Mouse (Mus musculus) limb, embryonic 12.5 days (tissue): ENCODE data around the gene Zfp451. TPM values are rescaled to one million over a fixed set of nuclear protein-coding genes. Genes with fewer than 3 reads are reported as not detected.
"Not testable (repeated sequence)": the region's sequence is repeated elsewhere in the genome, so short reads cannot be mapped to it uniquely, and the experiment has no call there.

ENCODE experiments used
- ATAC-seq: fragments of 200-750 bp; cut with Nextera tagmentation; 2 replicates; pipeline ENCODE4 v1.8.0; 2017; ENCODE audit warnings: low read depth, moderate TSS enrichment; ENCODE audit not compliant: insufficient number of reproducible peaks, insufficient read depth, low FRiP score, low TSS enrichment
- H3K27ac ChIP-seq: fragments of 300-500 bp; sonication (generic); 2 replicates; pipeline ENCODE4 v1.5.1; 2016; ENCODE audit warnings: mild to moderate bottlenecking, moderate library complexity
- H3K27me3 ChIP-seq: fragments of 300-500 bp; sonication (generic); 2 replicates; pipeline ENCODE4 v1.6.1; 2016; ENCODE audit warnings: mild to moderate bottlenecking, moderate library complexity
- H3K36me3 ChIP-seq: fragments of 300-500 bp; sonication (generic); 2 replicates; pipeline ENCODE4 v1.6.1; 2016; ENCODE audit warnings: mild to moderate bottlenecking, moderate library complexity
- H3K4me1 ChIP-seq: fragments of 300-500 bp; sonication (generic); replicated peaks from 2 replicates; pipeline ENCODE4 v1.6.1; 2016
- H3K4me2 ChIP-seq: fragments of 300-500 bp; sonication (generic); 2 replicates; pipeline ENCODE4 v1.6.1; 2016; ENCODE audit warnings: mild to moderate bottlenecking, moderate library complexity
- H3K4me3 ChIP-seq: fragments of 300-500 bp; sonication (generic); replicated peaks from 2 replicates; pipeline ENCODE4 v1.5.1; 2016; ENCODE audit warnings: mild to moderate bottlenecking
- H3K9ac ChIP-seq: fragments of 300-500 bp; sonication (generic); replicated peaks from 2 replicates; pipeline ENCODE4 v1.6.1; 2016; ENCODE audit warnings: mild to moderate bottlenecking, moderate library complexity
- H3K9me3 ChIP-seq: fragments of 300-500 bp; sonication (generic); 2 replicates; pipeline ENCODE4 v1.6.1; 2016; ENCODE audit warnings: mild to moderate bottlenecking, moderate library complexity
- WGBS: fragments of 180-500 bp; shearing (Covaris S2); methylation state at CpG from one replicate; pipeline ENCODE4 v1.1.7; 2016; 5-methylcytosine and 5-hydroxymethylcytosine counted together
- polyA plus RNA-seq: library from polyadenylated mRNA; unstranded; fragments of >200 nt; fragmentation: Nextera tagmentation; extraction: Ambion mirVana; gene quantifications from 2 replicates; pipeline ENCODE4 v1.2.1, GENCODE M21; 2016

Zfp451 gene
- polyA plus RNA-seq, 1 experiment from 2014 or later, result 39.0 TPM

GRCm38 (mm10) chr1:33757033-33757413, 57.4 kb downstream of the Zfp451 start:
- Histone ChIP-seq H3K4me2 (peak overlapping the region; percentile 70), H3K9me3 (no peaks in the 10 kb centered on the region), H3K27me3 (no peaks in the 10 kb centered on the region), H3K9ac (peak overlapping the region; percentile 88), H3K4me3 (peak overlapping the region; percentile 74), H3K27ac (no peak overlapping the region), H3K4me1 (peaks cover 18% of the 10 kb centered on the region), H3K36me3 (peaks cover 26% of the 10 kb centered on the region)
- ATAC-seq, result peak; percentile 44; the same call in 1 of the 2 replicates
- WGBS, result 5% methylated on average over 14 of the region's 14 CpGs

- H3K4me1 ChIP-seq, result peaks cover 18% of the 10 kb centered on the region
- no peak overlapping the region for H3K27ac ChIP-seq
- 27% methylated on average over 18 of the region's 18 CpGs for WGBS
- peak overlapping the region; percentile 88 for H3K9ac ChIP-seq
- no peaks in the 10 kb centered on the region for H3K27me3 ChIP-seq
- peaks cover 20% of the 10 kb centered on the region for H3K36me3 ChIP-seq
- H3K4me3 ChIP-seq, result peak overlapping the region; percentile 74
- no peaks in the 10 kb centered on the region for H3K9me3 ChIP-seq
- peak overlapping the region; percentile 70 for H3K4me2 ChIP-seq
- ATAC-seq, result no peak
These were observed 58.0 kb downstream of the Zfp451 start for GRCm38 (mm10) chr1:33756258-33757032.

DNA sequence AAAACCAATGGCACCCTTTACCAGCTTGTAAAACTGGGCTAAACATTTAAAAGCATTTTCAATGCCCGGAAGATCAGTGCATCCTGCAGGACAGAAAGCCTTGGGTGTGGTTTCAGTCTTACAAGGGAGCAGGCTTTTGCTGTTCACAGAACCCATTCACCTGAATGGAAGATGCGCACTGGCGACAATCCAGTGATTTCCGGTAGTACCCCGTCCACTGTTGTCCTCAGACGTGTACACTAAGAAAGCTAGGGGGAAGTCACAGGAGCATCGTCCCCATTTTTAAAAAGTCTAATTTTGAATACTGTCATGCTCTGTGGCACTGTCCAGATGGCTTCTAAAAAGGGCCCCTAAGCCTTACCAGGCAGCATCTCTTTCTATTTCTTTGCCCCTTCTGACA, 58.6 kb downstream of the Zfp451 start:
- Histone ChIP-seq H3K27me3 (no peaks in the 10 kb centered on the region), H3K9ac (no peak overlapping the region), H3K4me2 (peak overlapping the region; percentile 70), H3K4me3 (no peak overlapping the region), H3K9me3 (no peaks in the 10 kb centered on the region), H3K36me3 (peaks cover 14% of the 10 kb centered on the region), H3K27ac (no peak overlapping the region), H3K4me1 (peaks cover 18% of the 10 kb centered on the region)
- 80% methylated on average over 7 of the region's 7 CpGs for WGBS
- ATAC-seq, result no peak

DNA sequence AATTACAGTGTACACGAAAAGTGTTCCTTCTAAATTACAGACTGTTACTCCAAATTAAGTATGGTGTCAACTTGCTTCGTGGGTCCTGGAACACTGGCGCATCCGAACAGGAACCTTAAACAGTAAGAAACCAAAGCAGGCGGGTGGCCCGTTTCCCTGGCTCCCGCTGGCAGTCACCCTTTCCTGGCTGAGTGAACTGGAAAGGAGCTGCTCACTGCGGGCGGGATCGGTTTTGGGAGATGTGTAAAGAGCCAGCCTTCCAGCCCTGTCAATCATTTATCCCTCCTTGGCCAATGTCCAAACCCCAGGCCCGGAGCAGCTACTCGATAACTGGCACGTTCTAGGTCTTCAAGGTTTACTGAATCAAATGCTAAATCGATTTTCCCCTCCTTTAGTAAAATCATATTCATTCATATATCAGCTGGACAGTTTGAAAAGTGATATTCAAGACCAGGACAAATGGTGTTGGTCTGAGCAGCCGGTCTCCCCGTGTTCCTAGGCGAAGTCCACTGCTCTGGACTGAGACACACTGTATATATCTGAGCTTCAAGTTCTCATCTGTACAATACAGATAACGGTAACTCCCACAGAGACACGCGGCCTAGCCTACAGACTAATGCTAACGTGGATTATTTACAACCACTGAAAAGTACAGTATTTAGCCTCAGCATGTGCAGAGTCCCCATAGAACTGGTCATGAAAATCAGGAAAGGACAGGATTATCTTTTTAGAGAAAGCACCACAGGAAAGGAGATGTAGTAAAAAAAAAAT, 59.2 kb downstream of the Zfp451 start:
- Histone ChIP-seq H3K4me1 (peaks cover 18% of the 10 kb centered on the region), H3K4me2 (no peak overlapping the region), H3K4me3 (no peak overlapping the region), H3K36me3 (peaks cover 8% of the 10 kb centered on the region), H3K9ac (no peak overlapping the region), H3K27me3 (no peaks in the 10 kb centered on the region), H3K27ac (no peak overlapping the region), H3K9me3 (no peaks in the 10 kb centered on the region)
- no peak for ATAC-seq
- WGBS, result 91% methylated on average over 21 of the region's 21 CpGs

- Histone ChIP-seq H3K27ac (no peak overlapping the region), H3K4me1 (peaks cover 18% of the 10 kb centered on the region), H3K27me3 (no peaks in the 10 kb centered on the region), H3K9me3 (no peaks in the 10 kb centered on the region), H3K4me3 (no peak overlapping the region), H3K36me3 (peaks cover 10% of the 10 kb centered on the region), H3K9ac (no peak overlapping the region), H3K4me2 (no peak overlapping the region)
- ATAC-seq, result no peak
- WGBS, result 84% methylated on average over 17 of the region's 17 CpGs
These were observed 60.3 kb downstream of the Zfp451 start for GRCm38 (mm10) chr1:33754089-33754488.

- H3K36me3 ChIP-seq, result peaks cover 37% of the 10 kb centered on the region
These were observed 63.1 kb downstream of the Zfp451 start for GRCm38 (mm10) chr1:33751283-33751682.

DNA sequence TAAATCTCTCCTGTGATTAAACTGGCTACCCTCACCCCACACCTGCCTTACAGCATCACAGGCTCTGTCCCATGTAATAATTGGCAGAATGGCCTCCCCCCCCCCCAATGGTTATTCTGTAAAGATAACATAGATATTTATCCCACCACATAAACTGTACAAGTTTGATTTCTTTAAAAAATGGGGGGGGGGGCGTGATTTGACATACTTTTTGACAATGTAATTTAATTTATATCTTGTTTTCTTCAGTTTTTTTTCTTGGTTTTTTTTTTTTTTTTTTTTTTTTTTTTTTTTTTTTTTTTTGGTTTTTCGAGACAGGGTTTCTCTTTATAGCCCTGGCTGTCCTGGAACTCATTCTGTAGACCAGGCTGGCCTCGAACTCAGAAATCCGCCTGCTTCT, 64.7 kb downstream of the Zfp451 start:
- WGBS, result 88% methylated on average over 4 of the region's 4 CpGs
- ATAC-seq, H3K4me3 ChIP-seq, H3K9ac ChIP-seq, H3K9me3 ChIP-seq, H3K4me2 ChIP-seq, H3K27me3 ChIP-seq, H3K4me1 ChIP-seq, H3K27ac ChIP-seq: not testable (repeated sequence)
- peaks cover 50% of the 10 kb centered on the region for H3K36me3 ChIP-seq

More at GRCm38 (mm10) chr1:33751283-33751682, 63.1 kb downstream of the Zfp451 start:
- Histone ChIP-seq H3K9ac (no peak overlapping the region), H3K4me3 (no peak overlapping the region), H3K4me2 (no peak overlapping the region), H3K4me1 (peaks cover 7% of the 10 kb centered on the region), H3K27me3 (no peaks in the 10 kb centered on the region), H3K9me3 (no peaks in the 10 kb centered on the region), H3K27ac (no peak overlapping the region)
- WGBS, result 83% methylated on average over 10 of the region's 10 CpGs
- ATAC-seq, result no peak

- no peaks in the 10 kb centered on the region for H3K9me3 ChIP-seq
- H3K27me3 ChIP-seq, result no peaks in the 10 kb centered on the region
- WGBS, result 95% methylated on average over 11 of the region's 11 CpGs
- H3K4me1 ChIP-seq, result no peaks in the 10 kb centered on the region; the same call in 1 of the 2 replicates
- no peak for ATAC-seq
- no peak overlapping the region for H3K4me2 ChIP-seq
- H3K36me3 ChIP-seq, result peaks cover 55% of the 10 kb centered on the region
- no peak overlapping the region for H3K4me3 ChIP-seq
- no peak overlapping the region for H3K27ac ChIP-seq
- H3K9ac ChIP-seq, result no peak overlapping the region
These were observed 65.3 kb downstream of the Zfp451 start for GRCm38 (mm10) chr1:33749109-33749508.

DNA sequence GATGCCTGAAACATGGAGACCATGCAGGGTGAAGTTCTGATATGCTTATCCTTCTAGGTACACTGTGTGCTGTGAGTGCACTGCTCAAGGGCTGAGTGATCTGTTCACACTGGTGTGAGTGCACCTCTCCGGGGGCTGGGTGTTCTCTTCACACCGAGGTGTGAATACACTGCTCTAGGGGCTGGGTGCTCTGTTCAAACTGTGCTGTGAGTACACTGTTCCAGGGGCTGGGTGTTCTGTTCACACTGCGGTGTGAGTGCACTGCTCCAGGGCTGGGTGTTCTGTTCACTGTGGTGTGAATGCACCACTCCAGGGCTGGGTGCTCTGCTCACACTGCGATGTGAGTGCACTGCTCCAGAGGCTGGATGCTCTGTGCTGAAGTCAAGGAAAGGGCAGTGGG, 68.5 kb downstream of the Zfp451 start:
- no peaks in the 10 kb centered on the region for H3K4me1 ChIP-seq
- H3K4me2 ChIP-seq, result no peak overlapping the region
- peaks cover 61% of the 10 kb centered on the region for H3K36me3 ChIP-seq
- ATAC-seq, result no peak
- no peak overlapping the region for H3K4me3 ChIP-seq
- H3K9me3 ChIP-seq, result no peaks in the 10 kb centered on the region
- WGBS, result 94% methylated on average over 4 of the region's 4 CpGs
- no peak overlapping the region for H3K9ac ChIP-seq
- no peak overlapping the region for H3K27ac ChIP-seq
- H3K27me3 ChIP-seq, result no peaks in the 10 kb centered on the region

DNA sequence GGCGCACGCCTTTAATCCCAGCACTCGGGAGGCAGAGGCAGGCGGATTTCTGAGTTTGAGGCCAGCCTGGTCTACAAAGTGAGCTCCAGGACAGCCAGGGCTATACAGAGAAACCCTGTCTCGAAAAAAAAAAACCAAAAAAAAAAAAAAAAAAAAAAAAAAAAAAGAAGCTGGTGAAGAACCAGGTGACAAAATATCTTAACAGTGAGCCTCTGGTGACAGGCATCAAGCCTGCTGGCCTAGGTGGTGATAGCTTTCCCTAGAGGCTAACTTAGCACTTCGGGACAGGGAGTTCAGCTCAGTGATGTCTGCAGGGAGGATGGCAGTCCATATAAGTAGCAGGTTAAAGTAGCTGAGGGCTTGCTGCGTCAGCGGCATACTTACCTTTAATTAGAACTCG, 69.6 kb downstream of the Zfp451 start:
- not testable (repeated sequence) for H3K9me3 ChIP-seq, H3K4me2 ChIP-seq, H3K4me3 ChIP-seq, H3K9ac ChIP-seq, H3K27me3 ChIP-seq, H3K4me1 ChIP-seq, ATAC-seq, H3K27ac ChIP-seq
- peaks cover 70% of the 10 kb centered on the region for H3K36me3 ChIP-seq
- 96% methylated on average over 9 of the region's 9 CpGs for WGBS

GRCm38 (mm10) chr1:33742903-33743302, 71.5 kb downstream of the Zfp451 start:
- no peak overlapping the region for H3K4me3 ChIP-seq
- H3K4me1 ChIP-seq, result no peaks in the 10 kb centered on the region
- no peak; the same call in 1 of the 2 replicates for ATAC-seq
- H3K27ac ChIP-seq, result no peak overlapping the region
- peaks cover 73% of the 10 kb centered on the region for H3K36me3 ChIP-seq
- H3K9ac ChIP-seq, result no peak overlapping the region
- no peaks in the 10 kb centered on the region for H3K9me3 ChIP-seq
- H3K27me3 ChIP-seq, result no peaks in the 10 kb centered on the region
- no peak overlapping the region for H3K4me2 ChIP-seq
- WGBS, result 20% methylated on average over 8 of the region's 8 CpGs
